12 mouse cellular contexts compared by ENCODE assay signal in the genomic region with DNA sequence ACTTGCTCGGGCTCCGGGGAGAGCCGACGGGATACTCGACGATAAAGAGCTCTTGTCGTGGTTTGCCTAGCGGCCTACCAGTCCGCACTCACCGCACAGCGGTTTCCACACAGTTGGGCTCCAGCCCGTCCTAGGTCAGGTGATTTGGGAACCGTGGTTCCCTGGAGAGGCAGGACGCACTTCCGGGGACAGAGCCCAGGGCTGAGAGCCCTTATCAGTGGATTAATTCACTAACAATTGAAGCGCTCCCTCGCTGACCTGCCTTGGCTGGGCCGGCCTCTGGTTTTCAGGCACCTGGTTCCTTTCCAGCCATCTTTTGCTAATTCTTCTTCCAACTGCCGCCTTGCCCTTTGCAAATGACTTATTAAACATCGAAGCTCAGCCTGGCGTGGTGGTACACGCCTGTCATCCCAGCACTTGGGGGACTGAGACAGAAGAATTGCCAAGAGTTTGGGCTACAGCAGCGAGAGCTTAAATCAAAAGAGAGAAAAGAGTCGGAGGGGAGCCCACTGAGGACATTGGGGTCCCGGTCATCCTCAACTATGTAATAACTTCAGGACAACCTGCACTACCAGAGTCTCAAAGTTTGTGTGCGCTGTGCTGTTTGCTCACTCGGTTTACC. TPM values are rescaled to one million over a fixed set of nuclear protein-coding genes. Genes with fewer than 3 reads are reported as not detected.
DNase-seq lines count a peak whose midpoint lies in the region; ATAC-seq and TF ChIP-seq lines count a peak whose summit lies in the region.
"Had no signal": no experiment of that assay in that cellular context is flagged by ENCODE, and none has a peak within 500 bp of the region (broad histone marks: within the 10 kb centered on the region; RNA-seq: fewer than 3 reads in every experiment).

No protein-coding gene starts in this region.

- peaks cover 77% of the 10 kb centered on the region for H3K27me3 ChIP-seq in neural tube, embryonic 15.5 days (replicated peaks)
- peaks cover 84% of the 10 kb centered on the region for H3K27me3 ChIP-seq in heart, embryonic 14.5 days (ENCODE audit: control insufficient read depth, insufficient read depth, low read length)

- no peak overlapping the region for H3K27ac ChIP-seq in neural tube, embryonic 15.5 days (replicated peaks)
- no peak overlapping the region for H3K27ac ChIP-seq in heart, embryonic 14.5 days (replicated peaks in 1 of 2; ENCODE audit: control insufficient read depth in 1 of 2, insufficient read depth in 1 of 2, low read depth in 2 of 2, low read length in 2 of 2)
- H3K27ac ChIP-seq: hindbrain, embryonic 15.5 days had no signal

- peak; percentile 53 for DNase-seq in neural tube, embryonic 10.5 days (ENCODE audit: extremely low spot score, low spot score)
- DNase-seq in lung, adult 2 months = peak; percentile 60
- no peak for DNase-seq in left cerebral cortex, postnatal 14 days (ENCODE audit: low spot score in 2 of 2)
- DNase-seq in testis, postnatal 10 days (ENCODE audit: low spot score) = no peak
- DNase-seq: cerebellum, adult 18-20 months; right cerebral cortex, postnatal 25 days had no signal

- no peaks in the 10 kb centered on the region for H3K36me3 ChIP-seq in neural tube, embryonic 15.5 days
- H3K36me3 ChIP-seq in heart, embryonic 14.5 days (ENCODE audit: control insufficient read depth, insufficient read depth, low read length) = no peaks in the 10 kb centered on the region
- H3K36me3 ChIP-seq: hindbrain, embryonic 15.5 days had no signal

- WGBS in neural tube, embryonic 15.5 days = 1% methylated on average over 27 of the region's 27 CpGs
- 2% methylated on average over 27 of the region's 27 CpGs for WGBS in heart, embryonic 14.5 days
- WGBS in lung, adult 2 months = 6% methylated on average over 27 of the region's 27 CpGs

- no peaks in the 10 kb centered on the region for H3K4me1 ChIP-seq in neural tube, embryonic 15.5 days
- peaks cover 0 to 6% of the 10 kb centered on the region in 2 experiments; a peak in 1 of 4 replicates for H3K4me1 ChIP-seq in heart, embryonic 14.5 days (ENCODE audit: control insufficient read depth in 2 of 2, insufficient read depth in 2 of 2, low read length in 2 of 2)
- H3K4me1 ChIP-seq in lung, adult 2 months (ENCODE audit: control insufficient read depth, insufficient read depth, low read length) = no peaks in the 10 kb centered on the region

- intact Hi-C loops in left cerebral cortex, postnatal 14 days (cut with DNase I) = no loop called here

- no peak overlapping the region for H3K4me3 ChIP-seq in neural tube, embryonic 15.5 days (replicated peaks)
- peak overlapping the region in 1 of 2 experiments; percentile 10; a peak in 2 of 4 replicates for H3K4me3 ChIP-seq in heart, embryonic 14.5 days (ENCODE audit: control insufficient read depth in 1 of 2, insufficient read depth in 1 of 2, low read depth in 1 of 2, low read length in 2 of 2)
- no peak overlapping the region for H3K4me3 ChIP-seq in lung, adult 2 months (replicated peaks; ENCODE audit: extremely low read depth, low read depth, low read length)
- H3K4me3 ChIP-seq: erythroblast, embryonic 14.5 days; hindbrain, embryonic 15.5 days had no signal

- H3K4me2 ChIP-seq in neural tube, embryonic 15.5 days = no peak overlapping the region
- peak overlapping the region; percentile 47 for H3K4me2 ChIP-seq in heart, embryonic 14.5 days (ENCODE audit: low read length)
- H3K4me2 ChIP-seq: hindbrain, embryonic 15.5 days had no signal

- H3K9me3 ChIP-seq in neural tube, embryonic 15.5 days (replicated peaks) = no peaks in the 10 kb centered on the region
- H3K9me3 ChIP-seq in heart, embryonic 14.5 days (ENCODE audit: control insufficient read depth, low read length) = no peaks in the 10 kb centered on the region
- H3K9me3 ChIP-seq: hindbrain, embryonic 15.5 days had no signal

- no peak overlapping the region for H3K9ac ChIP-seq in neural tube, embryonic 15.5 days (replicated peaks)
- peak overlapping the region; percentile 1; the same call in 1 of the 2 replicates for H3K9ac ChIP-seq in heart, embryonic 14.5 days (ENCODE audit: low read length)
- H3K9ac ChIP-seq: hindbrain, embryonic 15.5 days had no signal

- TF ChIP-seq CTCF in lung, adult 2 months (IDR thresholded peaks at IDR 0.05; ENCODE audit: insufficient read depth, low read length) = no peak

- no peak for ATAC-seq in neural tube, embryonic 15.5 days (ENCODE audit: low FRiP score)
- ATAC-seq in heart, embryonic 14.5 days (ENCODE audit: insufficient number of reproducible peaks, insufficient read depth, low FRiP score, low read depth) = no peak
- ATAC-seq in cerebellum, adult (ENCODE audit: insufficient number of reproducible peaks, low FRiP score, low TSS enrichment) = no peak

- no peak for TF ChIP-seq POLR2A in lung, adult 2 months (IDR thresholded peaks at IDR 0.05; ENCODE audit: borderline replicate concordance, extremely low read depth, low read depth, low read length)

RNA-seq across cellular contexts. Expression of a gene that starts 9.1 kb away (rescaled TPM):
- polyA plus RNA-seq in neural tube, embryonic 15.5 days (2015; fragmentation: Nextera tagmentation; extraction: Ambion mirVana) = 0.63 and 1.0 TPM in 2 replicates
- not detected in 2 replicates for polyA plus RNA-seq in heart, embryonic 14.5 days (2014; fragmentation: Nextera tagmentation; extraction: Ambion mirVana)
- not detected in 2 replicates for polyA plus RNA-seq in lung, adult 2 months (2012; rRNA removed)
- not detected for total RNA-seq in left cerebral cortex, postnatal 14 days (2021)
- total RNA-seq: left cerebral cortex, adult 8-10 months had no signal
- polyA plus RNA-seq: erythroblast, embryonic 14.5 days had no signal

RNA-seq across cellular contexts. Expression of a gene that starts 35.2 kb away (rescaled TPM):
- 1.4 and 1.5 TPM in 2 replicates for polyA plus RNA-seq in neural tube, embryonic 15.5 days (2015; fragmentation: Nextera tagmentation; extraction: Ambion mirVana)
- 0.08 and 0.09 TPM in 2 replicates for polyA plus RNA-seq in heart, embryonic 14.5 days (2014; fragmentation: Nextera tagmentation; extraction: Ambion mirVana)
- 0.08 and 0.11 TPM in 2 replicates for polyA plus RNA-seq in lung, adult 2 months (2012; rRNA removed)
- total RNA-seq in left cerebral cortex, postnatal 14 days (2021) = under 1 TPM; 0.15 TPM

RNA-seq across cellular contexts. Expression of a gene that starts 57.6 kb away (rescaled TPM):
- polyA plus RNA-seq in neural tube, embryonic 15.5 days (2015; fragmentation: Nextera tagmentation; extraction: Ambion mirVana) = 29.5 TPM in 2 replicates
- 16.7 and 17.0 TPM in 2 replicates for polyA plus RNA-seq in heart, embryonic 14.5 days (2014; fragmentation: Nextera tagmentation; extraction: Ambion mirVana)
- 61.8 and 62.7 TPM in 2 replicates for polyA plus RNA-seq in lung, adult 2 months (2012; rRNA removed)
- total RNA-seq in left cerebral cortex, postnatal 14 days (2021) = 10 to 100 TPM; 44.5 to 46.3 TPM

Comparison
In these comparisons a context has a peak if more than half of its experiments do, and no peak if none do; other contexts are left out.
1. DNase-seq: peak in neural tube, embryonic 10.5 days (single experiment) and lung, adult 2 months (single experiment); none in left cerebral cortex, postnatal 14 days (0 of 2) and testis, postnatal 10 days (single experiment).